16 mouse cellular contexts compared by ENCODE assay signal in genomic region chr5:62041475-62041874, GRCm38 (mm10).
DNase-seq lines count a peak whose midpoint lies in the region; ATAC-seq lines count a peak whose summit lies in the region.
"Had no signal": no experiment of that assay in that cellular context is flagged by ENCODE, and none has a peak within 500 bp of the region (broad histone marks: within the 10 kb centered on the region; RNA-seq: fewer than 3 reads in every experiment).

No protein-coding gene starts in this region.

- ATAC-seq in cerebellum, adult (ENCODE audit: insufficient number of reproducible peaks, low FRiP score, low TSS enrichment): no peak
- ATAC-seq: CD4-positive, CD25-positive, alpha-beta regulatory T cell, adult 4 months; forebrain, embryonic 15.5 days; intestine, embryonic 15.5 days had no signal

- DNase-seq in cerebellum, postnatal 10 days: peak; percentile 10 to 14
- peak; percentile 6 to 32 for DNase-seq in frontal cortex, postnatal 36 days (ENCODE audit: low spot score in 2 of 2)
- DNase-seq in frontal cortex, postnatal 10 days (ENCODE audit: low spot score in 2 of 2): no peak
- DNase-seq in layer of hippocampus, adult 9-11 months: peak; percentile 8
- no peak for DNase-seq in layer of hippocampus, postnatal 10 days (ENCODE audit: low spot score in 2 of 2)
- DNase-seq in adrenal gland, adult (ENCODE audit: inconsistent age in 2 of 2, low spot score in 1 of 2): no peak
- DNase-seq: adrenal gland, postnatal 10 days; B cell, adult 2 months; cerebellum, adult 2 months; cerebellum, postnatal 25 days; gastrocnemius, adult 2 months; gastrocnemius, postnatal 25 days had no signal

Comparison
In these comparisons a context has a peak if more than half of its experiments do, and no peak if none do; other contexts are left out.
1. DNase-seq: peak in cerebellum, postnatal 10 days (2 of 2), frontal cortex, postnatal 36 days (2 of 2) and layer of hippocampus, adult 9-11 months (single experiment); none in frontal cortex, postnatal 10 days (0 of 2), layer of hippocampus, postnatal 10 days (0 of 2) and adrenal gland, adult (0 of 2).